Mouse (Mus musculus) hindbrain, embryonic 10.5 days (tissue): ENCODE measurements around the gene Gpr25. TPM values are rescaled to one million over a fixed set of nuclear protein-coding genes. Genes with fewer than 3 reads are reported as not detected.

Experiments
- DNase-seq: peaks from one replicate; pipeline ENCODE4 v3.0.0-alpha.2; 2017; ENCODE audit warnings: low spot score
- H3K27ac ChIP-seq: fragments of 300-500 bp; sonication (generic); 2 replicates; pipeline ENCODE4 v1.5.1; 2016; ENCODE audit warnings: mild to moderate bottlenecking, moderate library complexity
- H3K27me3 ChIP-seq: fragments of 300-500 bp; sonication (generic); 2 replicates; pipeline ENCODE4 v1.6.1; 2016; ENCODE audit warnings: mild to moderate bottlenecking; ENCODE audit not compliant: poor library complexity, insufficient read depth, severe bottlenecking
- H3K36me3 ChIP-seq: fragments of 300-500 bp; sonication (generic); 2 replicates; pipeline ENCODE4 v1.6.1; 2016; ENCODE audit warnings: mild to moderate bottlenecking, moderate library complexity
- H3K4me1 ChIP-seq: fragments of 300-500 bp; sonication (generic); replicated peaks from 2 replicates; pipeline ENCODE4 v1.6.1; 2016; ENCODE audit warnings: mild to moderate bottlenecking
- H3K4me3 ChIP-seq: fragments of 300-500 bp; sonication (generic); 2 replicates; pipeline ENCODE4 v1.5.1; 2016; ENCODE audit warnings: mild to moderate bottlenecking, moderate library complexity
- H3K9me3 ChIP-seq: fragments of 300-500 bp; sonication (generic); 2 replicates; pipeline ENCODE4 v1.6.1; 2016; ENCODE audit warnings: mild to moderate bottlenecking, moderate library complexity
- WGBS: fragments of 180-500 bp; shearing (Covaris S2); methylation state at CpG from one replicate; pipeline ENCODE4 v1.1.7; 2016; 5-methylcytosine and 5-hydroxymethylcytosine counted together
- polyA plus RNA-seq: library from polyadenylated mRNA; unstranded; fragments of >200 nt; fragmentation: Nextera tagmentation; extraction: Ambion mirVana; gene quantifications from 2 replicates; pipeline ENCODE4 v1.2.1, GENCODE M21; 2016

Gene Gpr25
- polyA plus RNA-seq, 1 experiment from 2014 or later: not detected

DNA sequence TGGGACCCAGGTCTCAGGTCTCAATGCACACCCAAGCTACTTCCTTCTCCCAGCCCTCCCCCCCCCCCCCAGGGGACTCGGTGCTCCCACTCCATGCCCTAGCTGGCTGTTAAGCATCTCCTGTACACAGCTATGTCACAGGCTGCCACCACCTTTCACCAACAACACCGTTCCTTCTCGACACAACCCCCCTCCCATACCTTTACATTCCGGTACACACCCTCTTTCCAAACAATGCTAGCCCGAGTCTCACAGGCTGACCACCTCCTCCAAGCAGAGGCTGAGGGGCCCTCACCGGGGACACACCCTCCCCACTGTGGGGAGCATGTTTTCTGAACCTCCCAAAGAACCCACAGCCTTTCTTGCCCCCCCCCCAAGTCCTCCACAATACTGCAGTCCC lies 29.1 kb downstream of the Gpr25 start:
- Histone ChIP-seq H3K4me1 (peaks cover 80% of the 10 kb centered on the region), H3K4me3 (peak overlapping the region; percentile 79), H3K27me3 (peaks cover 5% of the 10 kb centered on the region; the same call in 1 of the 2 replicates), H3K27ac (peak overlapping the region; percentile 97), H3K9me3 (no peaks in the 10 kb centered on the region), H3K36me3 (peaks cover 19% of the 10 kb centered on the region)
- DNase-seq: no peak
- WGBS: 1% methylated on average over 6 of the region's 6 CpGs

- 21% methylated on average over 11 of the region's 11 CpGs for WGBS
Observed at GRCm38 (mm10) chr1:136230201-136230600, 30.5 kb downstream of the Gpr25 start.

GRCm38 (mm10) chr1:136229040-136229373 lies 31.7 kb downstream of the Gpr25 start:
- peak overlapping the region; percentile 79 for H3K4me3 ChIP-seq
- peaks cover 5% of the 10 kb centered on the region; the same call in 1 of the 2 replicates for H3K27me3 ChIP-seq
- H3K27ac ChIP-seq: peak overlapping the region; percentile 97
- DNase-seq: peak; percentile 30
- H3K4me1 ChIP-seq: peaks cover 85% of the 10 kb centered on the region
- peaks cover 45% of the 10 kb centered on the region for H3K36me3 ChIP-seq
- H3K9me3 ChIP-seq: no peaks in the 10 kb centered on the region
- WGBS: 13% methylated on average over 6 of the region's 6 CpGs

More at GRCm38 (mm10) chr1:136230201-136230600, 30.5 kb downstream of the Gpr25 start:
- Histone ChIP-seq H3K4me3 (peak overlapping the region; percentile 79), H3K4me1 (peaks cover 94% of the 10 kb centered on the region), H3K9me3 (no peaks in the 10 kb centered on the region), H3K27ac (peak overlapping the region; percentile 97), H3K36me3 (peaks cover 33% of the 10 kb centered on the region), H3K27me3 (peaks cover 5% of the 10 kb centered on the region; the same call in 1 of the 2 replicates)
- DNase-seq: peak; percentile 16

- Histone ChIP-seq H3K9me3 (no peaks in the 10 kb centered on the region), H3K27ac (peak overlapping the region; percentile 97), H3K27me3 (peaks cover 5% of the 10 kb centered on the region; the same call in 1 of the 2 replicates), H3K36me3 (peaks cover 50% of the 10 kb centered on the region), H3K4me3 (peak overlapping the region; percentile 79), H3K4me1 (peaks cover 80% of the 10 kb centered on the region)
- 13% methylated on average over 13 of the region's 13 CpGs for WGBS
- DNase-seq: peak; percentile 39
Observed at GRCm38 (mm10) chr1:136228328-136229039, 32.2 kb downstream of the Gpr25 start.

DNA sequence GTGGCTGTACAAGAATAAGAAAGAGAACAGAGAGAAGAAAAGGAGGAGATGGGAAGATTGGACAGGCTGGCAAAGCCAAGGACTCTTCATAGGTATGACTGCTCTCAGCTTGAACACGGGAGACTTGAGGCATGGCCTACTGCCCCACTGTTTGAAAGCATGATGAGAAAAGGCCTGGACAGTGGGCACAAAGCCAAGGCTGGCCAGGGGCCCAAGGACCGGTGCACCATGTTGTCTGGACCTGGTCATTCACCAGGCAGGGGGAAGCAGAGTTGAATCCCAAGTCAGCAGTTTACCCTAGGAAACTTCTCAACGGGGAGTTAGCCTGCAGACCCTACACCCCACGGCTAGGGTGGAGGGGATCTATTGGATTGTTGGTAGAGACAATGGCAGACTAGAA lies 32.8 kb downstream of the Gpr25 start:
- Histone ChIP-seq H3K36me3 (peaks cover 56% of the 10 kb centered on the region), H3K9me3 (no peaks in the 10 kb centered on the region), H3K4me3 (no peak overlapping the region; the same call in 1 of the 2 replicates), H3K27ac (peak overlapping the region; percentile 97), H3K27me3 (peaks cover 5% of the 10 kb centered on the region; the same call in 1 of the 2 replicates), H3K4me1 (peaks cover 77% of the 10 kb centered on the region)
- DNase-seq: no peak
- whole genome bisulfite sequencing: 77% methylated on average over 4 of the region's 4 CpGs

GRCm38 (mm10) chr1:136226626-136227025 lies 34.0 kb downstream of the Gpr25 start:
- Histone ChIP-seq H3K4me3 (no peak overlapping the region), H3K27me3 (peaks cover 5% of the 10 kb centered on the region; the same call in 1 of the 2 replicates), H3K9me3 (no peaks in the 10 kb centered on the region), H3K36me3 (peaks cover 69% of the 10 kb centered on the region), H3K27ac (peak overlapping the region; percentile 29; the same call in 1 of the 2 replicates), H3K4me1 (peaks cover 65% of the 10 kb centered on the region)
- 95% methylated on average over 8 of the region's 8 CpGs for WGBS
- DNase-seq: no peak

- DNase-seq: no peak
- Histone ChIP-seq H3K36me3 (peaks cover 77% of the 10 kb centered on the region), H3K27ac (no peak overlapping the region), H3K4me3 (no peak overlapping the region), H3K9me3 (no peaks in the 10 kb centered on the region), H3K27me3 (peaks cover 5% of the 10 kb centered on the region; the same call in 1 of the 2 replicates), H3K4me1 (peaks cover 57% of the 10 kb centered on the region)
- WGBS: 91% methylated on average over 8 of the region's 8 CpGs
Observed at GRCm38 (mm10) chr1:136225846-136226245, 34.8 kb downstream of the Gpr25 start.

DNA sequence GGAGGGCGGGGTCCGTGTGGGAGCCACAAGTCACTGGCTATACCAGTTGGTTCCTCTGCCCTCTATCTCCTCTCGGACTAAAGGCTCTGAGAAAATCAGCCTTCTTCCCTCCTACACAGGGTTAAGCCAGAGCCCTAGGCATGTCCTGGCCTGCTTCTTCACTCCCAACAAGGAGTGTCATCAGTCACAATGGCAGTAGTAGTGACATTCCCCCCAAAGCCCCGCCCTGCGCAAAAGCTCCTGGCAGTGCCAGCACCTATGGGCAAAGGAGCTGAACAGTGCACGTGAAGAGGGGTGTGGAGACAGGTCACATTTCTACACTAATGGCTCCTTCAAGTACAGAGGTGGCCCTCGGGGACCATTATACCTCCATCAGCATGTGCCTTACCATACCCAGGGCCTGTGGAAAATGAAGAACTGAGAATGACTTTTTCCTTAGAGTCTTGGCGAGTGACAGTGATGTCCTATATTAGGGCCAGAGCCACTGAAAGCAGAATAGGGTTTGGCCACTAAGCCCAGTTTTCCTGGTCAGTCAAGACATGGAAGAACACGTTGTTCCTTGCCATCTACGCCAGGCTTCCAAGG lies 36.8 kb downstream of the Gpr25 start:
- DNase-seq: no peak
- no peak overlapping the region for H3K4me3 ChIP-seq
- no peaks in the 10 kb centered on the region for H3K27me3 ChIP-seq
- H3K9me3 ChIP-seq: no peaks in the 10 kb centered on the region
- H3K4me1 ChIP-seq: peaks cover 37% of the 10 kb centered on the region
- peaks cover 97% of the 10 kb centered on the region for H3K36me3 ChIP-seq
- WGBS: 93% methylated on average over 10 of the region's 10 CpGs
- H3K27ac ChIP-seq: no peak overlapping the region

DNA sequence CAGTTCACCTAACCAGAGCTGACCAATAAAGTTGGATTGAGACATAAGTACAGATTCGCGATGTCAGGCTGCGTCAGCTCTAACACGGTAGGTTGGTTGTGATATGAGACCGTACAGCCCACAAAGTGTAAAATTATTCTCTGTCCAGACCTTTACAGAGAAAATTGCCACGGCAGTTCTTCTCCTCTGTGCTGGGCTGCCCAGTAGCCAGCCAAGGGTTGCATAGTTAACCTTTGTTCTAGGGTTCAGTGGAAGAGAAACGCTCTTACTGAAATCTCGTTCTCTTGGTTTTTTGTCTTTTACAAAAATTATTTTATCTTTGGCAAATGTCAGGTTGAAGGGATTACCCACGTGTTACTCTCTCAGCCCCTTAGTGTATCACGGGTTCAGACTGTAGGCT lies 38.3 kb downstream of the Gpr25 start:
- WGBS: 91% methylated on average over 10 of the region's 10 CpGs
- Histone ChIP-seq H3K27ac (no peak overlapping the region), H3K4me1 (peaks cover 23% of the 10 kb centered on the region), H3K4me3 (no peak overlapping the region), H3K36me3 (peaks cover 100% of the 10 kb centered on the region), H3K9me3 (no peaks in the 10 kb centered on the region), H3K27me3 (no peaks in the 10 kb centered on the region)
- no peak for DNase-seq

GRCm38 (mm10) chr1:136220037-136220871 lies 40.4 kb downstream of the Gpr25 start:
- no peak overlapping the region for H3K27ac ChIP-seq
- peaks cover 4% of the 10 kb centered on the region for H3K4me1 ChIP-seq
- no peaks in the 10 kb centered on the region for H3K9me3 ChIP-seq
- DNase-seq: no peak
- no peaks in the 10 kb centered on the region for H3K27me3 ChIP-seq
- peaks cover 100% of the 10 kb centered on the region for H3K36me3 ChIP-seq
- 89% methylated on average over 10 of the region's 10 CpGs for WGBS
- no peak overlapping the region for H3K4me3 ChIP-seq

- DNase-seq: no peak
- Histone ChIP-seq H3K27ac (no peak overlapping the region), H3K36me3 (peaks cover 87% of the 10 kb centered on the region), H3K27me3 (no peaks in the 10 kb centered on the region), H3K9me3 (no peaks in the 10 kb centered on the region), H3K4me3 (no peak overlapping the region), H3K4me1 (no peaks in the 10 kb centered on the region)
- 87% methylated on average over 15 of the region's 15 CpGs for WGBS
Observed at GRCm38 (mm10) chr1:136214304-136214703, 46.4 kb downstream of the Gpr25 start.

- peaks cover 84% of the 10 kb centered on the region for H3K36me3 ChIP-seq
Observed at GRCm38 (mm10) chr1:136212803-136213202, 47.9 kb downstream of the Gpr25 start, which contains the start of gene Mroh3. Gene Mroh3 (minus strand): TSS chr1:136212828.

More at GRCm38 (mm10) chr1:136212803-136213202, 47.9 kb downstream of the Gpr25 start, which contains the start of gene Mroh3:
- Histone ChIP-seq H3K4me1 (no peaks in the 10 kb centered on the region), H3K27ac (no peak within 1 kb of the TSS), H3K9me3 (no peaks in the 10 kb centered on the region), H3K4me3 (no peak within 1 kb of the TSS), H3K27me3 (no peaks in the 10 kb centered on the region)
- WGBS: 40% methylated on average over 3 of the region's 3 CpGs
- DNase-seq: peak; percentile 35
